Mouse (Mus musculus) retina, adult 2 months (tissue): ENCODE measurements around the gene Apof.

Experiments
- DNase-seq: peaks from one replicate; pipeline ENCODE4 v3.0.0-alpha.2; 2012; ENCODE audit warnings: low read depth, low spot score

Apof gene

GRCm38 (mm10) chr10:128268371-128268770 lies at the start of gene Apof:
TSS of gene Apof (plus strand) at chr10:128268671.
- DNase-seq, result no peak

GRCm38 (mm10) chr10:128221533-128222286 lies 46.8 kb upstream of the Apof start:
- no peak for DNase-seq

GRCm38 (mm10) chr10:128225064-128225463 lies 43.4 kb upstream of the Apof start:
- no peak for DNase-seq

- no peak for DNase-seq
Observed at GRCm38 (mm10) chr10:128225538-128225937, 42.9 kb upstream of the Apof start, which contains the start of gene Mip. TSS of gene Mip (plus strand) at chr10:128225838.

GRCm38 (mm10) chr10:128227592-128227991 lies 40.9 kb upstream of the Apof start:
- DNase-seq, result no peak

GRCm38 (mm10) chr10:128228009-128228408 lies 40.5 kb upstream of the Apof start:
- DNase-seq, result no peak

- DNase-seq, result no peak
Observed at GRCm38 (mm10) chr10:128230582-128230981, 37.9 kb upstream of the Apof start.

GRCm38 (mm10) chr10:128231146-128231545 lies 37.3 kb upstream of the Apof start:
- DNase-seq, result no peak

GRCm38 (mm10) chr10:128231697-128232419 lies 36.6 kb upstream of the Apof start, which contains the start of gene Timeless:
TSS of gene Timeless (plus strand) at chr10:128232065.
- peak; percentile 64 for DNase-seq

GRCm38 (mm10) chr10:128232420-128232985 lies 36.0 kb upstream of the Apof start:
- DNase-seq, result peak; percentile 53

- DNase-seq, result peak; percentile 23
Observed at GRCm38 (mm10) chr10:128236321-128236720, 32.1 kb upstream of the Apof start.

GRCm38 (mm10) chr10:128237807-128238480 lies 30.5 kb upstream of the Apof start:
- no peak for DNase-seq

GRCm38 (mm10) chr10:128239140-128239539 lies 29.3 kb upstream of the Apof start:
- no peak for DNase-seq

- no peak for DNase-seq
Observed at GRCm38 (mm10) chr10:128240131-128240530, 28.3 kb upstream of the Apof start.

- DNase-seq, result no peak
Observed at GRCm38 (mm10) chr10:128243252-128243651, 25.2 kb upstream of the Apof start.

- no peak for DNase-seq
Observed at GRCm38 (mm10) chr10:128244121-128244520, 24.4 kb upstream of the Apof start.

- DNase-seq, result no peak
Observed at GRCm38 (mm10) chr10:128247020-128247732, 21.3 kb upstream of the Apof start.

GRCm38 (mm10) chr10:128250565-128250964 lies 17.9 kb upstream of the Apof start:
- DNase-seq, result no peak

- no peak for DNase-seq
Observed at GRCm38 (mm10) chr10:128253677-128254255, 14.7 kb upstream of the Apof start, which contains the start of gene Apon. TSS of gene Apon (plus strand) at chr10:128254096.

- DNase-seq, result no peak
Observed at GRCm38 (mm10) chr10:128255925-128256324, 12.5 kb upstream of the Apof start.

- DNase-seq, result no peak
Observed at GRCm38 (mm10) chr10:128256328-128256727, 12.1 kb upstream of the Apof start.
